Mouse (Mus musculus) bone marrow macrophage, adult 2 months (primary cell): ENCODE results near the gene Wars.

Source experiments
- CTCF ChIP-seq: IDR thresholded peaks from 2 replicates; pipeline ENCODE4 v1.5.1; 2012; ENCODE audit warnings: low read depth, mild to moderate bottlenecking, low read length, moderate library complexity
- POLR2A ChIP-seq: IDR thresholded peaks from 2 replicates; pipeline ENCODE4 v1.6.1; 2012; ENCODE audit warnings: mild to moderate bottlenecking, low read depth, low read length, borderline replicate concordance

DNA sequence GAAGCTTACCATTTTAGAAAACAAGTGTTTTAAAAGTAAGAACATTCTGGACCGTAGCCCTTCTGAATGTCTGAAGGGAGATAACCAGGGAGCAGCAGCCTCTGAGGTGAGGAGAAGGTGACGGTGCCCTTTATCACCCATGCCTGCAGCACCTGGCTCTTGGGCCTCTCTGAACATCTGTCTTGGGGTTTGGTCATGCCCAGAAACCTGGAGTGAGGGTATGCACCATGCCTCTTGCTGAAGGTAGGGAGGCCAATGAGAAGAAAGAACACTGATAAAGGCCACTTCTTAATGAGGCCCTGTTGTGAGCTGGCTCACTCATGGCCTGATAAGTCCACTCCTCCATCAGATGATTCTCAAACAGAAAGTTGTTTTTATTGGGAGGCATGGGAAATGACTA lies 34.3 kb upstream of the Wars start:
- TF ChIP-seq CTCF = no peak
- no peak for TF ChIP-seq POLR2A
